14 mouse cellular contexts compared by ENCODE assay signal in the genomic region with DNA sequence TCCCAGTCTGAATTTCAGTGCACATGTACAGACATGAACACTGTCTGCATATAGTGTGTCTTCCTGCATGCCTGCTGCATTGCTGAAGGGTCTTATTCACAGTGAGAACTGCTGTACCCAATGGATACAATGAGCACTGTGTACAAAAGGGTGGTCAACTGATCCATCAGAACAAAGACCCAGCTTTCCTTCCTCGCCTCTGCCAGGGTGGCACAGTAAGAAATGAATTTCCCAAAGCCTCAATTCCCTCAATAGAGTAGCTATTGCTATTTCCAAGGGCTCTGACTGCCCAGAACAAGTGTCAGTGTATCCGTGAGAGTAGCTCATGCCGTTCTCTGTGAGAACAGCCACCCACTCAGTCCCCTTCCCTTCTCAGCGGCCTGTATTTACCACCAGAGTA. TPM values are rescaled to one million over a fixed set of nuclear protein-coding genes. Genes with fewer than 3 reads are reported as not detected.
A peak's percentile ranks its signal among the peaks of the same experiment; 100 is the strongest.
DNase-seq lines count a peak whose midpoint lies in the region; TF ChIP-seq lines count a peak whose summit lies in the region.
"Not testable (repeated sequence)": the region's sequence is repeated elsewhere in the genome, so short reads cannot be mapped to it uniquely, and the experiment has no call there.
"Had no signal": no experiment of that assay in that cellular context is flagged by ENCODE, and none has a peak within 500 bp of the region (broad histone marks: within the 10 kb centered on the region; RNA-seq: fewer than 3 reads in every experiment).

No protein-coding gene starts in this region.

- not testable (repeated sequence) for H3K4me3 ChIP-seq in layer of hippocampus, adult 2 months; thymus, adult 2 months (ENCODE audit: control insufficient read depth, insufficient read depth, low read length)

- 92% methylated on average over 4 of the region's 4 CpGs for WGBS in thymus, adult 2 months

- peak overlapping the region; percentile 68 for H3K27ac ChIP-seq in layer of hippocampus, adult 2 months
- H3K27ac ChIP-seq in thymus, adult 2 months (ENCODE audit: control insufficient read depth, insufficient read depth, low read length) = not testable (repeated sequence)

- not testable (repeated sequence) for H3K36me3 ChIP-seq in thymus, adult 2 months (ENCODE audit: control insufficient read depth, insufficient read depth, low read length)

- DNase-seq in T-cell, adult 2 months (ENCODE audit: low spot score) = peak; percentile 19
- peak; percentile 21 for DNase-seq in cerebellum, adult 9-10 months
- DNase-seq in frontal cortex, postnatal 36 days (ENCODE audit: low spot score in 2 of 2) = peak; percentile 7 to 18
- DNase-seq in layer of hippocampus, adult 2 months (ENCODE audit: low spot score in 2 of 2) = peak in 1 of 2 experiments; percentile 10
- peak; percentile 71 for DNase-seq in layer of hippocampus, adult 9-11 months
- DNase-seq in left cerebral cortex, adult 11 months (ENCODE audit: low spot score) = peak; percentile 42
- DNase-seq in thymus, adult 2 months = peak; percentile 12

- TF ChIP-seq CTCF in layer of hippocampus, adult 2 months (conservative IDR thresholded peaks at IDR 0.05); thymus, adult 2 months (IDR thresholded peaks at IDR 0.05; ENCODE audit: borderline replicate concordance, control insufficient read depth, extremely low read depth, insufficient read depth, low read length, poor library complexity): not testable (repeated sequence)

- not testable (repeated sequence) for H3K27me3 ChIP-seq in thymus, adult 2 months (ENCODE audit: control insufficient read depth, insufficient read depth, low read length)

- not testable (repeated sequence) for H3K4me1 ChIP-seq in thymus, adult 2 months (replicated peaks; ENCODE audit: control insufficient read depth, insufficient read depth, low read length)

- TF ChIP-seq POLR2A in thymus, adult 2 months (IDR thresholded peaks at IDR 0.05; ENCODE audit: control insufficient read depth, extremely low read depth, insufficient read depth, low read length, poor library complexity) = not testable (repeated sequence)

RNA-seq across cellular contexts. Expression of gene Shcbp1l, which starts 7.2 kb away (rescaled TPM):
- total RNA-seq in layer of hippocampus, adult 2 months (2021) = 1 to 10 TPM; 4.8 to 6.3 TPM
- polyA plus RNA-seq in thymus, adult 2 months (2012; rRNA removed) = 0.94 and 1.1 TPM in 2 replicates
- total RNA-seq: gastrocnemius, adult 2 months; gastrocnemius, postnatal 14 days; heart, adult 8-10 months; heart, postnatal 25 days; hematopoietic stem cell, adult 5-6 weeks had no signal
- polyA plus RNA-seq: erythroblast, embryonic 14.5 days; heart, postnatal 0 days had no signal
